Mouse (Mus musculus) limb, embryonic 12.5 days (tissue): ENCODE measurements around the gene Baiap2l1. TPM values are rescaled to one million over a fixed set of nuclear protein-coding genes. Genes with fewer than 3 reads are reported as not detected.

ENCODE experiments used
- ATAC-seq: fragments of 200-750 bp; cut with Nextera tagmentation; 2 replicates; pipeline ENCODE4 v1.8.0; 2017; ENCODE audit warnings: low read depth, moderate TSS enrichment; ENCODE audit not compliant: insufficient number of reproducible peaks, insufficient read depth, low FRiP score, low TSS enrichment
- H3K27ac ChIP-seq: fragments of 300-500 bp; sonication (generic); 2 replicates; pipeline ENCODE4 v1.5.1; 2016; ENCODE audit warnings: mild to moderate bottlenecking, moderate library complexity
- H3K27me3 ChIP-seq: fragments of 300-500 bp; sonication (generic); 2 replicates; pipeline ENCODE4 v1.6.1; 2016; ENCODE audit warnings: mild to moderate bottlenecking, moderate library complexity
- H3K36me3 ChIP-seq: fragments of 300-500 bp; sonication (generic); 2 replicates; pipeline ENCODE4 v1.6.1; 2016; ENCODE audit warnings: mild to moderate bottlenecking, moderate library complexity
- H3K4me1 ChIP-seq: fragments of 300-500 bp; sonication (generic); replicated peaks from 2 replicates; pipeline ENCODE4 v1.6.1; 2016
- H3K4me2 ChIP-seq: fragments of 300-500 bp; sonication (generic); 2 replicates; pipeline ENCODE4 v1.6.1; 2016; ENCODE audit warnings: mild to moderate bottlenecking, moderate library complexity
- H3K4me3 ChIP-seq: fragments of 300-500 bp; sonication (generic); replicated peaks from 2 replicates; pipeline ENCODE4 v1.5.1; 2016; ENCODE audit warnings: mild to moderate bottlenecking
- H3K9ac ChIP-seq: fragments of 300-500 bp; sonication (generic); replicated peaks from 2 replicates; pipeline ENCODE4 v1.6.1; 2016; ENCODE audit warnings: mild to moderate bottlenecking, moderate library complexity
- H3K9me3 ChIP-seq: fragments of 300-500 bp; sonication (generic); 2 replicates; pipeline ENCODE4 v1.6.1; 2016; ENCODE audit warnings: mild to moderate bottlenecking, moderate library complexity
- WGBS: fragments of 180-500 bp; shearing (Covaris S2); methylation state at CpG from one replicate; pipeline ENCODE4 v1.1.7; 2016; 5-methylcytosine and 5-hydroxymethylcytosine counted together
- polyA plus RNA-seq: library from polyadenylated mRNA; unstranded; fragments of >200 nt; fragmentation: Nextera tagmentation; extraction: Ambion mirVana; gene quantifications from 2 replicates; pipeline ENCODE4 v1.2.1, GENCODE M21; 2016

Baiap2l1 gene
- polyA plus RNA-seq, 1 experiment from 2014 or later: 6.1 TPM

GRCm38 (mm10) chr5:144314731-144315494 is 43.0 kb downstream of the Baiap2l1 start:
- H3K4me3 ChIP-seq: no peak overlapping the region
- WGBS: 74% methylated on average over 12 of the region's 12 CpGs
- H3K9me3 ChIP-seq: no peaks in the 10 kb centered on the region
- H3K4me1 ChIP-seq: peaks cover 23% of the 10 kb centered on the region
- no peak overlapping the region for H3K9ac ChIP-seq
- no peaks in the 10 kb centered on the region for H3K27me3 ChIP-seq
- H3K4me2 ChIP-seq: no peak overlapping the region
- H3K36me3 ChIP-seq: no peaks in the 10 kb centered on the region
- ATAC-seq: no peak
- H3K27ac ChIP-seq: no peak overlapping the region

GRCm38 (mm10) chr5:144313335-144313734 is 44.6 kb downstream of the Baiap2l1 start:
- Histone ChIP-seq H3K4me3 (no peak overlapping the region), H3K27me3 (no peaks in the 10 kb centered on the region), H3K27ac (no peak overlapping the region), H3K4me2 (no peak overlapping the region), H3K4me1 (peaks cover 19% of the 10 kb centered on the region), H3K9me3 (no peaks in the 10 kb centered on the region), H3K9ac (no peak overlapping the region), H3K36me3 (no peaks in the 10 kb centered on the region)
- 6% methylated on average over 5 of the region's 5 CpGs for WGBS
- ATAC-seq: no peak

GRCm38 (mm10) chr5:144312183-144312582 is 45.7 kb downstream of the Baiap2l1 start:
- Histone ChIP-seq H3K27me3 (no peaks in the 10 kb centered on the region), H3K4me1 (peaks cover 12% of the 10 kb centered on the region), H3K27ac (no peak overlapping the region), H3K4me3 (no peak overlapping the region), H3K4me2 (no peak overlapping the region), H3K9ac (no peak overlapping the region), H3K9me3 (no peaks in the 10 kb centered on the region), H3K36me3 (no peaks in the 10 kb centered on the region)
- 84% methylated on average over 7 of the region's 7 CpGs for WGBS
- no peak for ATAC-seq

- H3K4me3 ChIP-seq: no peak overlapping the region
- H3K4me2 ChIP-seq: no peak overlapping the region
- peaks cover 8% of the 10 kb centered on the region for H3K4me1 ChIP-seq
- H3K9ac ChIP-seq: no peak overlapping the region
- H3K27ac ChIP-seq: no peak overlapping the region
- H3K9me3 ChIP-seq: no peaks in the 10 kb centered on the region
- no peaks in the 10 kb centered on the region for H3K36me3 ChIP-seq
- WGBS: 75% methylated on average over 4 of the region's 4 CpGs
- no peak for ATAC-seq
- H3K27me3 ChIP-seq: no peaks in the 10 kb centered on the region
These were observed 49.0 kb downstream of the Baiap2l1 start for GRCm38 (mm10) chr5:144308929-144309328.

GRCm38 (mm10) chr5:144303071-144303470 is 54.8 kb downstream of the Baiap2l1 start:
- Histone ChIP-seq H3K27me3 (no peaks in the 10 kb centered on the region), H3K27ac (no peak overlapping the region), H3K4me1 (no peaks in the 10 kb centered on the region), H3K9ac (no peak overlapping the region), H3K9me3 (no peaks in the 10 kb centered on the region), H3K36me3 (no peaks in the 10 kb centered on the region), H3K4me3 (no peak overlapping the region), H3K4me2 (no peak overlapping the region)
- WGBS: 95% methylated on average over 2 of the region's 2 CpGs
- no peak for ATAC-seq

GRCm38 (mm10) chr5:144296090-144296604 is 61.8 kb downstream of the Baiap2l1 start:
- no peak overlapping the region for H3K4me2 ChIP-seq
- WGBS: 85% methylated on average over 7 of the region's 7 CpGs

GRCm38 (mm10) chr5:144295357-144295756 is 62.6 kb downstream of the Baiap2l1 start:
- 76% methylated on average over 1 of the region's 1 CpGs for WGBS
- no peak overlapping the region for H3K9ac ChIP-seq
- no peak overlapping the region for H3K4me3 ChIP-seq
- no peaks in the 10 kb centered on the region for H3K27me3 ChIP-seq
- H3K4me2 ChIP-seq: no peak overlapping the region
- no peaks in the 10 kb centered on the region for H3K4me1 ChIP-seq
- H3K36me3 ChIP-seq: no peaks in the 10 kb centered on the region
- H3K9me3 ChIP-seq: no peaks in the 10 kb centered on the region
- no peak for ATAC-seq
- H3K27ac ChIP-seq: no peak overlapping the region

More at GRCm38 (mm10) chr5:144296090-144296604, 61.8 kb downstream of the Baiap2l1 start:
- Histone ChIP-seq H3K27ac (no peak overlapping the region), H3K9me3 (no peaks in the 10 kb centered on the region), H3K27me3 (no peaks in the 10 kb centered on the region), H3K36me3 (no peaks in the 10 kb centered on the region), H3K4me1 (no peaks in the 10 kb centered on the region), H3K9ac (no peak overlapping the region), H3K4me3 (no peak overlapping the region)
- ATAC-seq: no peak

- H3K27ac ChIP-seq: no peak overlapping the region
- no peak overlapping the region for H3K4me2 ChIP-seq
- no peaks in the 10 kb centered on the region for H3K4me1 ChIP-seq
- no peaks in the 10 kb centered on the region for H3K27me3 ChIP-seq
- no peaks in the 10 kb centered on the region for H3K36me3 ChIP-seq
- no peak overlapping the region for H3K9ac ChIP-seq
- no peaks in the 10 kb centered on the region for H3K9me3 ChIP-seq
- no peak for ATAC-seq
- H3K4me3 ChIP-seq: no peak overlapping the region
- 79% methylated on average over 7 of the region's 7 CpGs for WGBS
These were observed 63.0 kb downstream of the Baiap2l1 start for GRCm38 (mm10) chr5:144294908-144295307.

- ATAC-seq: no peak
- WGBS: 84% methylated on average over 4 of the region's 4 CpGs
These were observed 68.0 kb downstream of the Baiap2l1 start for GRCm38 (mm10) chr5:144289769-144290440.

GRCm38 (mm10) chr5:144288391-144288790 is 69.5 kb downstream of the Baiap2l1 start:
- no peaks in the 10 kb centered on the region for H3K9me3 ChIP-seq
- 83% methylated on average over 9 of the region's 9 CpGs for WGBS
- ATAC-seq: no peak
- no peaks in the 10 kb centered on the region for H3K27me3 ChIP-seq
- no peak overlapping the region for H3K27ac ChIP-seq
- no peak overlapping the region for H3K4me2 ChIP-seq
- H3K4me1 ChIP-seq: no peaks in the 10 kb centered on the region
- no peak overlapping the region for H3K9ac ChIP-seq
- H3K4me3 ChIP-seq: no peak overlapping the region
- no peaks in the 10 kb centered on the region for H3K36me3 ChIP-seq

More at GRCm38 (mm10) chr5:144289769-144290440, 68.0 kb downstream of the Baiap2l1 start:
- Histone ChIP-seq H3K9me3 (no peaks in the 10 kb centered on the region), H3K9ac (no peak overlapping the region), H3K27me3 (no peaks in the 10 kb centered on the region), H3K4me1 (no peaks in the 10 kb centered on the region), H3K27ac (no peak overlapping the region; the same call in 1 of the 2 replicates), H3K36me3 (no peaks in the 10 kb centered on the region), H3K4me2 (no peak overlapping the region), H3K4me3 (no peak overlapping the region)

- H3K9me3 ChIP-seq: no peaks in the 10 kb centered on the region
- no peak overlapping the region for H3K9ac ChIP-seq
- ATAC-seq: no peak
- H3K4me3 ChIP-seq: no peak overlapping the region
- no peaks in the 10 kb centered on the region for H3K4me1 ChIP-seq
- H3K27me3 ChIP-seq: no peaks in the 10 kb centered on the region
- no peak overlapping the region for H3K4me2 ChIP-seq
- no peaks in the 10 kb centered on the region for H3K36me3 ChIP-seq
- no peak overlapping the region for H3K27ac ChIP-seq
- WGBS: 74% methylated on average over 3 of the region's 3 CpGs
These were observed 70.6 kb downstream of the Baiap2l1 start for GRCm38 (mm10) chr5:144287267-144287820.
